Mouse (Mus musculus) kidney, embryonic 16.5 days (tissue): ENCODE measurements around the gene Akt1s1. TPM values are rescaled to one million over a fixed set of nuclear protein-coding genes. Genes with fewer than 3 reads are reported as not detected.

ENCODE experiments used
- ATAC-seq: fragments of 200-750 bp; cut with Nextera tagmentation; 2 replicates; pipeline ENCODE4 v1.8.0; 2017; ENCODE audit warnings: moderate TSS enrichment; ENCODE audit not compliant: low FRiP score, low TSS enrichment
- H3K27ac ChIP-seq: fragments of 300-500 bp; sonication (generic); 2 replicates; pipeline ENCODE4 v1.5.1; 2014; ENCODE audit warnings: low read length
- H3K27me3 ChIP-seq: fragments of 300-500 bp; sonication (generic); 2 replicates; pipeline ENCODE4 v1.6.1; 2014; ENCODE audit warnings: low read length, control low read depth, mixed read lengths; ENCODE audit not compliant: insufficient read depth
- H3K36me3 ChIP-seq: fragments of 300-500 bp; sonication (generic); 2 replicates; pipeline ENCODE4 v1.6.1; 2014; ENCODE audit warnings: low read length, control low read depth, mixed read lengths; ENCODE audit not compliant: insufficient read depth
- H3K4me1 ChIP-seq: fragments of 300-500 bp; sonication (generic); 2 replicates; pipeline ENCODE4 v1.6.1; 2014; ENCODE audit warnings: low read length, control low read depth, mixed read lengths; ENCODE audit not compliant: insufficient read depth
- H3K4me2 ChIP-seq: fragments of 300-500 bp; sonication (generic); replicated peaks from 2 replicates; pipeline ENCODE4 v1.6.1; 2014; ENCODE audit warnings: low read depth, low read length
- H3K4me3 ChIP-seq: fragments of 300-500 bp; sonication (generic); 2 replicates; pipeline ENCODE4 v1.5.1; 2014; ENCODE audit warnings: mild to moderate bottlenecking, low read length
- H3K9ac ChIP-seq: fragments of 300-500 bp; sonication (generic); replicated peaks from 2 replicates; pipeline ENCODE4 v1.6.1; 2014; ENCODE audit warnings: low read length
- H3K9me3 ChIP-seq: fragments of 300-500 bp; sonication (generic); 2 replicates; pipeline ENCODE4 v1.6.1; 2016; ENCODE audit warnings: low read length, control low read depth
- WGBS: fragments of 180-500 bp; shearing (Covaris S2); extraction: QIAGEN DNeasy Blood & Tissue Kit; methylation state at CpG from one replicate; pipeline ENCODE4 v1.1.7; 2014; 5-methylcytosine and 5-hydroxymethylcytosine counted together
- microRNA counts: library from miRNA; unstranded; fragments of <30 nt; microRNA quantifications from one replicate; lab custom pipeline; 2016
- microRNA-seq: library from miRNA; unstranded; fragments of <30 nt; microRNA quantifications from one replicate; pipeline ENCODE4, GENCODE M21; 2016
- polyA plus RNA-seq: library from polyadenylated mRNA; unstranded; fragments of >200 nt; fragmentation: Nextera tagmentation; extraction: Ambion mirVana; gene quantifications from 2 replicates; pipeline ENCODE4 v1.2.1, GENCODE M21; 2015

The Akt1s1 gene
- polyA plus RNA-seq, 1 experiment from 2014 or later: 126 TPM

GRCm38 (mm10) chr7:44894175-44894574, 45.4 kb downstream of the Akt1s1 start:
- H3K4me2 ChIP-seq: no peak overlapping the region
- H3K9me3 ChIP-seq: no peaks in the 10 kb centered on the region
- H3K4me3 ChIP-seq: no peak overlapping the region
- H3K4me1 ChIP-seq: peaks cover 48% of the 10 kb centered on the region
- 92% methylated on average over 3 of the region's 3 CpGs for WGBS
- ATAC-seq: no peak
- H3K36me3 ChIP-seq: peaks cover 5% of the 10 kb centered on the region; the same call in 1 of the 2 replicates
- no peak overlapping the region for H3K9ac ChIP-seq
- no peak overlapping the region for H3K27ac ChIP-seq
- no peaks in the 10 kb centered on the region for H3K27me3 ChIP-seq

GRCm38 (mm10) chr7:44895206-44895592, 46.4 kb downstream of the Akt1s1 start:
- WGBS: 73% methylated on average over 7 of the region's 7 CpGs

GRCm38 (mm10) chr7:44895593-44896434, 47.0 kb downstream of the Akt1s1 start, which contains the start of gene Fuz:
Gene Fuz, plus strand, starts transcription at chr7:44896079.
- Histone ChIP-seq H3K4me1 (peaks cover 47% of the 10 kb centered on the region), H3K9ac (peak within 1 kb of the TSS; percentile 90), H3K36me3 (peaks cover 16% of the 10 kb centered on the region; the same call in 1 of the 2 replicates), H3K4me2 (peak within 1 kb of the TSS; percentile 81), H3K27me3 (no peaks in the 10 kb centered on the region), H3K4me3 (peak within 1 kb of the TSS; percentile 77), H3K9me3 (no peaks in the 10 kb centered on the region), H3K27ac (peak within 1 kb of the TSS; percentile 87)
- WGBS: 1% methylated on average over 34 of the region's 34 CpGs
- peak; percentile 32 for ATAC-seq

More at GRCm38 (mm10) chr7:44895206-44895592, 46.4 kb downstream of the Akt1s1 start:
- Histone ChIP-seq H3K27ac (peak overlapping the region; percentile 87), H3K9me3 (no peaks in the 10 kb centered on the region), H3K4me2 (peak overlapping the region; percentile 81), H3K9ac (peak overlapping the region; percentile 90; the same call in 1 of the 2 replicates), H3K4me1 (peaks cover 47% of the 10 kb centered on the region), H3K4me3 (peak overlapping the region; percentile 77), H3K36me3 (peaks cover 10% of the 10 kb centered on the region; the same call in 1 of the 2 replicates), H3K27me3 (no peaks in the 10 kb centered on the region)
- ATAC-seq: no peak

GRCm38 (mm10) chr7:44896499-44896898, 47.7 kb downstream of the Akt1s1 start:
- H3K27me3 ChIP-seq: no peaks in the 10 kb centered on the region
- 25% methylated on average over 10 of the region's 10 CpGs for WGBS
- H3K4me1 ChIP-seq: peaks cover 47% of the 10 kb centered on the region
- peak overlapping the region; percentile 81 for H3K4me2 ChIP-seq
- H3K27ac ChIP-seq: peak overlapping the region; percentile 87
- ATAC-seq: no peak
- peak overlapping the region; percentile 90 for H3K9ac ChIP-seq
- peak overlapping the region; percentile 77 for H3K4me3 ChIP-seq
- H3K36me3 ChIP-seq: peaks cover 17% of the 10 kb centered on the region; the same call in 1 of the 2 replicates
- no peaks in the 10 kb centered on the region for H3K9me3 ChIP-seq

GRCm38 (mm10) chr7:44898607-44899006, 49.8 kb downstream of the Akt1s1 start:
- Histone ChIP-seq H3K27ac (0 out of 2 replicates have a peak overlapping the region, but pooled peaks have one; percentile 37), H3K9me3 (no peaks in the 10 kb centered on the region), H3K27me3 (no peaks in the 10 kb centered on the region), H3K9ac (peak overlapping the region; percentile 20; the same call in 1 of the 2 replicates), H3K4me1 (peaks cover 43% of the 10 kb centered on the region), H3K4me2 (no peak overlapping the region), H3K36me3 (peaks cover 24% of the 10 kb centered on the region; the same call in 1 of the 2 replicates), H3K4me3 (no peak overlapping the region; the same call in 1 of the 2 replicates)
- WGBS: 37% methylated on average over 19 of the region's 19 CpGs
- no peak for ATAC-seq

GRCm38 (mm10) chr7:44900632-44901031, 51.8 kb downstream of the Akt1s1 start:
- Histone ChIP-seq H3K27me3 (no peaks in the 10 kb centered on the region), H3K36me3 (peaks cover 43% of the 10 kb centered on the region), H3K4me2 (peak overlapping the region; percentile 60; the same call in 1 of the 2 replicates), H3K9me3 (no peaks in the 10 kb centered on the region), H3K27ac (peak overlapping the region; percentile 71), H3K4me3 (no peak overlapping the region), H3K9ac (no peak overlapping the region), H3K4me1 (peaks cover 34% of the 10 kb centered on the region)
- peak; percentile 16; the same call in 1 of the 2 replicates for ATAC-seq
- 83% methylated on average over 11 of the region's 11 CpGs for WGBS

- H3K36me3 ChIP-seq: peaks cover 49% of the 10 kb centered on the region
- 15% methylated on average over 21 of the region's 21 CpGs for WGBS
- H3K9ac ChIP-seq: peak overlapping the region; percentile 49
These were observed 52.5 kb downstream of the Akt1s1 start for GRCm38 (mm10) chr7:44901230-44901722.

More at GRCm38 (mm10) chr7:44901230-44901722, 52.5 kb downstream of the Akt1s1 start:
- peak; percentile 37; the same call in 1 of the 2 replicates for ATAC-seq
- Histone ChIP-seq H3K27ac (peak overlapping the region; percentile 76), H3K4me3 (peak overlapping the region; percentile 38), H3K4me1 (peaks cover 34% of the 10 kb centered on the region), H3K27me3 (no peaks in the 10 kb centered on the region), H3K4me2 (peak overlapping the region; percentile 60), H3K9me3 (no peaks in the 10 kb centered on the region)

MicroRNAs within 50 kb of the gene (microRNA counts, 519-probe panel; counts per million panel counts)
- microRNA mmu-miR-707 (lab: Ali Mortazavi, UCI): 104 counts per million, percentile 35 among the panel's probes with 10 or more counts

Small RNA genes within 50 kb of the gene (microRNA-seq; reads per million reads assigned to microRNA genes)
- gene Mir707: not detected

Other genes starting within 250 kb of the Akt1s1 start
- gene Myh14, start 178.1 kb upstream of the Akt1s1 start, polyA plus RNA-seq: 1.7 and 2.0 TPM in 2 replicates
- gene Izumo2, start 140.2 kb upstream of the Akt1s1 start, polyA plus RNA-seq: not detected in 2 replicates
- gene Vrk3, start 100.6 kb upstream of the Akt1s1 start, polyA plus RNA-seq: 54.5 and 54.9 TPM in 2 replicates
- gene Zfp473, start 97.9 kb upstream of the Akt1s1 start, polyA plus RNA-seq: 2.1 and 2.6 TPM in 2 replicates
- 99.9 and 105 TPM in 2 replicates for gene Nup62, start 32.9 kb upstream of the Akt1s1 start, polyA plus RNA-seq
- gene Il4i1, start 32.6 kb upstream of the Akt1s1 start, polyA plus RNA-seq: 1.1 and 1.5 TPM in 2 replicates
- gene Atf5, start 32.3 kb upstream of the Akt1s1 start, polyA plus RNA-seq: 3.5 and 4.3 TPM in 2 replicates
- gene Tbc1d17, start 88 bp downstream of the Akt1s1 start, polyA plus RNA-seq: 93.9 and 94.9 TPM in 2 replicates
- gene Pnkp, start 8.1 kb downstream of the Akt1s1 start, polyA plus RNA-seq: 38.7 and 40.4 TPM in 2 replicates
- gene Ptov1, start 20.8 kb downstream of the Akt1s1 start, polyA plus RNA-seq: 371 and 404 TPM in 2 replicates
- gene Med25, start 43.7 kb downstream of the Akt1s1 start, polyA plus RNA-seq: 136 and 149 TPM in 2 replicates
- gene Fuz, start 47.1 kb downstream of the Akt1s1 start, polyA plus RNA-seq: 27.7 and 28.4 TPM in 2 replicates
- gene Ap2a1, start 80.5 kb downstream of the Akt1s1 start, polyA plus RNA-seq: 72.9 and 75.3 TPM in 2 replicates
- gene Tsks, start 94.2 kb downstream of the Akt1s1 start, polyA plus RNA-seq: 0.10 and 0.24 TPM in 2 replicates
- gene Cpt1c, start 125.9 kb downstream of the Akt1s1 start, polyA plus RNA-seq: 22.4 and 23.8 TPM in 2 replicates
- gene Prmt1, start 137.6 kb downstream of the Akt1s1 start, polyA plus RNA-seq: 681 and 701 TPM in 2 replicates
- 109 TPM in 2 replicates for gene Irf3, start 148.7 kb downstream of the Akt1s1 start, polyA plus RNA-seq
- 56.1 and 61.9 TPM in 2 replicates for gene Bcl2l12, start 149.7 kb downstream of the Akt1s1 start, polyA plus RNA-seq
- gene Scaf1, start 167.4 kb downstream of the Akt1s1 start, polyA plus RNA-seq: 30.6 and 36.4 TPM in 2 replicates
- 42.9 and 44.1 TPM in 2 replicates for gene Rras, start 169.0 kb downstream of the Akt1s1 start, polyA plus RNA-seq
- 12.9 and 13.8 TPM in 2 replicates for gene Prr12, start 203.9 kb downstream of the Akt1s1 start, polyA plus RNA-seq
- 85.2 and 86.3 TPM in 2 replicates for gene Nosip, start 213.4 kb downstream of the Akt1s1 start, polyA plus RNA-seq
- 42.4 and 44.9 TPM in 2 replicates for gene Prrg2, start 213.7 kb downstream of the Akt1s1 start, polyA plus RNA-seq
- 352 and 369 TPM in 2 replicates for gene Rcn3, start 243.2 kb downstream of the Akt1s1 start, polyA plus RNA-seq